Mouse (Mus musculus) brain, embryonic 14.5 days (tissue): Measurements from ENCODE around the gene Erich2.

Experiments
- CTCF ChIP-seq: fragments of 200-500 bp; IDR thresholded peaks from 2 replicates; pipeline ENCODE4 v1.5.1; 2012; ENCODE audit warnings: inconsistent platforms, mild to moderate bottlenecking, moderate library complexity, borderline replicate concordance; ENCODE audit not compliant: insufficient read depth, insufficient read length; ENCODE audit errors: extremely low read depth
- POLR2A ChIP-seq: fragments of 200-500 bp; IDR thresholded peaks from 2 replicates; pipeline ENCODE4 v1.6.1; 2012; ENCODE audit warnings: mild to moderate bottlenecking, inconsistent platforms, borderline replicate concordance; ENCODE audit not compliant: poor library complexity, insufficient read depth, insufficient read length, severe bottlenecking; ENCODE audit errors: extremely low read depth

GRCm38 (mm10) chr2:70567071-70567681, 58.6 kb downstream of the Erich2 start:
- TF ChIP-seq CTCF = peak; percentile 64
- TF ChIP-seq POLR2A = no peak
